18 mouse cellular contexts compared by ENCODE assay signal in the genomic region with DNA sequence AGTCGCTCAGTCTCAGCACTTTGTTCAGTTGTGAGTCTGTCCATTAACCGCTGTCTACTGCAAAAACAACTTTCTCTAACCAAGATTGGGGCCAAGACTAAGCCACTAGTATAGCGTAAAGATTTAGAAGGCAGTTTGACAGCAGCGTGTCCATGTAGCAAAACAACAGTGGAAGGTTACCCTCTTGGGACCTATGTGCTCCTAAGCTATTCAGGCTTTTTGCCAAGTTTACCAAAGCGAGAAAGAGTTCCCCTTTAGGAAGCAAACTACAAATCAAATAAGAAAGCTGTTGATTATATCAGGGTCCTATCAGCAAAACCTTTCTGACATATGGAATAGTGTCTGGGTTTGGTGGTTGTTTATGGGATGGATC. TPM values are rescaled to one million over a fixed set of nuclear protein-coding genes. Genes with fewer than 3 reads are reported as not detected.
DNase-seq lines count a peak whose midpoint lies in the region; ATAC-seq and TF ChIP-seq lines count a peak whose summit lies in the region.
"Had no signal": no experiment of that assay in that cellular context is flagged by ENCODE, and none has a peak within 500 bp of the region (broad histone marks: within the 10 kb centered on the region; RNA-seq: fewer than 3 reads in every experiment).

No protein-coding gene starts in this region.

- H3K9ac ChIP-seq in heart, postnatal 0 days (replicated peaks; ENCODE audit: low read depth, low read length), result no peak overlapping the region
- H3K9ac ChIP-seq in lung, embryonic 16.5 days (ENCODE audit: low read length), result no peak overlapping the region
- H3K9ac ChIP-seq in embryonic facial prominence, embryonic 15.5 days, result no peak overlapping the region
- no peak overlapping the region for H3K9ac ChIP-seq in stomach, embryonic 15.5 days
- H3K9ac ChIP-seq: embryonic facial prominence, embryonic 12.5 days; neural tube, embryonic 15.5 days had no signal

- no peak for ATAC-seq in heart, postnatal 0 days (ENCODE audit: insufficient read depth, low read depth)
- ATAC-seq in lung, embryonic 16.5 days (ENCODE audit: low read depth), result no peak; the same call in 1 of the 2 replicates
- ATAC-seq in embryonic facial prominence, embryonic 15.5 days (ENCODE audit: insufficient number of reproducible peaks, low FRiP score, low TSS enrichment, low read depth), result no peak; the same call in 1 of the 2 replicates
- ATAC-seq in stomach, embryonic 15.5 days (ENCODE audit: insufficient read depth, low FRiP score, low read depth), result no peak
- ATAC-seq: forebrain, embryonic 14.5 days had no signal

- intact Hi-C loops in heart, postnatal 36 days (cut with DNase I), result no loop called here

- H3K4me3 ChIP-seq in heart, postnatal 0 days (ENCODE audit: low read depth, low read length), result no peak overlapping the region
- no peak overlapping the region for H3K4me3 ChIP-seq in lung, embryonic 16.5 days (ENCODE audit: low read length)
- no peak overlapping the region for H3K4me3 ChIP-seq in embryonic facial prominence, embryonic 15.5 days (replicated peaks)
- no peak overlapping the region for H3K4me3 ChIP-seq in stomach, embryonic 15.5 days (replicated peaks)
- H3K4me3 ChIP-seq: embryonic facial prominence, embryonic 12.5 days; neural tube, embryonic 15.5 days had no signal

- peak overlapping the region; percentile 53 for H3K27ac ChIP-seq in heart, postnatal 0 days (ENCODE audit: low read depth)
- no peak overlapping the region for H3K27ac ChIP-seq in lung, embryonic 16.5 days (ENCODE audit: low read length)
- peak overlapping the region; percentile 19 for H3K27ac ChIP-seq in embryonic facial prominence, embryonic 15.5 days (replicated peaks)
- H3K27ac ChIP-seq in stomach, embryonic 15.5 days, result peak overlapping the region; percentile 51
- H3K27ac ChIP-seq: embryonic facial prominence, embryonic 12.5 days; neural tube, embryonic 15.5 days had no signal

- no peaks in the 10 kb centered on the region for H3K27me3 ChIP-seq in heart, postnatal 0 days (ENCODE audit: control insufficient read depth, insufficient read depth, low read length)
- no peaks in the 10 kb centered on the region for H3K27me3 ChIP-seq in lung, embryonic 16.5 days (ENCODE audit: control insufficient read depth, insufficient read depth, low read depth, low read length)
- no peaks in the 10 kb centered on the region for H3K27me3 ChIP-seq in embryonic facial prominence, embryonic 15.5 days
- no peaks in the 10 kb centered on the region for H3K27me3 ChIP-seq in stomach, embryonic 15.5 days (replicated peaks)
- H3K27me3 ChIP-seq: embryonic facial prominence, embryonic 12.5 days; neural tube, embryonic 15.5 days had no signal

- TF ChIP-seq EP300 in heart, postnatal 0 days (IDR thresholded peaks at IDR 0.05; ENCODE audit: low read depth), result no peak

- H3K36me3 ChIP-seq in heart, postnatal 0 days (replicated peaks; ENCODE audit: control insufficient read depth, insufficient read depth, low read length), result no peaks in the 10 kb centered on the region
- H3K36me3 ChIP-seq in lung, embryonic 16.5 days (ENCODE audit: control insufficient read depth, insufficient read depth, low read length), result no peaks in the 10 kb centered on the region
- H3K36me3 ChIP-seq in embryonic facial prominence, embryonic 15.5 days, result no peaks in the 10 kb centered on the region
- H3K36me3 ChIP-seq in stomach, embryonic 15.5 days, result no peaks in the 10 kb centered on the region
- H3K36me3 ChIP-seq: embryonic facial prominence, embryonic 12.5 days; neural tube, embryonic 15.5 days had no signal

- TF ChIP-seq CTCF in heart, postnatal 0 days (IDR thresholded peaks at IDR 0.05; ENCODE audit: low read depth), result no peak

- no peak for DNase-seq in heart, postnatal 0 days (ENCODE audit: low spot score)
- no peak for DNase-seq in heart, postnatal 36 days
- DNase-seq in lung, adult 18-20 months, result no peak
- no peak for DNase-seq in embryo, embryonic 10 days (ENCODE audit: low spot score)
- no peak for DNase-seq in right cerebral cortex, postnatal 14 days
- DNase-seq: cerebellum, adult 8-10 months; left cerebral cortex, postnatal 4 days; thymus, postnatal 14 days had no signal

- WGBS in heart, postnatal 0 days, result 61% methylated on average over 5 of the region's 5 CpGs
- WGBS in lung, embryonic 16.5 days, result 58% methylated on average over 5 of the region's 5 CpGs
- WGBS in embryonic facial prominence, embryonic 15.5 days, result 38% methylated on average over 5 of the region's 5 CpGs
- 68% methylated on average over 5 of the region's 5 CpGs for WGBS in stomach, embryonic 15.5 days

- no peaks in the 10 kb centered on the region for H3K4me1 ChIP-seq in heart, postnatal 0 days (ENCODE audit: control insufficient read depth, insufficient read depth)
- no peaks in the 10 kb centered on the region for H3K4me1 ChIP-seq in lung, embryonic 16.5 days (replicated peaks; ENCODE audit: control insufficient read depth, insufficient read depth, low read length)
- peaks cover 9% of the 10 kb centered on the region for H3K4me1 ChIP-seq in embryonic facial prominence, embryonic 15.5 days
- 0 out of 2 replicates have a peak, but pooled peaks cover 6% of the 10 kb centered on the region for H3K4me1 ChIP-seq in stomach, embryonic 15.5 days
- H3K4me1 ChIP-seq: embryonic facial prominence, embryonic 12.5 days; neural tube, embryonic 15.5 days had no signal

- H3K4me2 ChIP-seq in heart, postnatal 0 days (ENCODE audit: low read depth, low read length), result no peak overlapping the region; the same call in 1 of the 2 replicates
- H3K4me2 ChIP-seq in lung, embryonic 16.5 days (ENCODE audit: low read depth, low read length), result peak overlapping the region; percentile 5; the same call in 1 of the 2 replicates
- peak overlapping the region; percentile 29 for H3K4me2 ChIP-seq in embryonic facial prominence, embryonic 15.5 days (replicated peaks)
- peak overlapping the region; percentile 13 for H3K4me2 ChIP-seq in stomach, embryonic 15.5 days
- H3K4me2 ChIP-seq: embryonic facial prominence, embryonic 12.5 days; neural tube, embryonic 15.5 days had no signal

- no peaks in the 10 kb centered on the region for H3K9me3 ChIP-seq in heart, postnatal 0 days (replicated peaks; ENCODE audit: control insufficient read depth, low read length)
- H3K9me3 ChIP-seq in lung, embryonic 16.5 days (ENCODE audit: control insufficient read depth, low read length), result no peaks in the 10 kb centered on the region
- no peaks in the 10 kb centered on the region for H3K9me3 ChIP-seq in embryonic facial prominence, embryonic 15.5 days (replicated peaks)
- H3K9me3 ChIP-seq in stomach, embryonic 15.5 days, result no peaks in the 10 kb centered on the region
- H3K9me3 ChIP-seq: embryonic facial prominence, embryonic 12.5 days; neural tube, embryonic 15.5 days had no signal

RNA-seq across cellular contexts. Expression of a gene that starts 3.3 kb away (rescaled TPM):
- total RNA-seq in heart, postnatal 0 days (2014; rRNA removed; ENCODE audit: low replicate concordance), result not detected in 2 replicates
- polyA plus RNA-seq in heart, postnatal 0 days (2015; fragmentation: Nextera tagmentation; extraction: Ambion mirVana), result not detected in 2 replicates
- not detected for total RNA-seq in heart, postnatal 36 days (2021)
- not detected in 2 replicates for polyA plus RNA-seq in lung, embryonic 16.5 days (2015; fragmentation: Nextera tagmentation; extraction: Ambion mirVana)
- not detected in 2 replicates for polyA plus RNA-seq in embryonic facial prominence, embryonic 15.5 days (2015; fragmentation: Nextera tagmentation; extraction: Ambion mirVana)
- not detected in 2 replicates for polyA plus RNA-seq in stomach, embryonic 15.5 days (2015; fragmentation: Nextera tagmentation; extraction: Ambion mirVana)
- total RNA-seq: gastrocnemius, postnatal 4 days; heart, postnatal 4 days; left cerebral cortex, postnatal 4 days had no signal
- polyA plus RNA-seq: embryonic facial prominence, embryonic 12.5 days; forebrain, embryonic 14.5 days; lung, adult 2 months; neural tube, embryonic 15.5 days had no signal

RNA-seq across cellular contexts. Expression of a gene that starts 12.7 kb away (rescaled TPM):
- total RNA-seq in heart, postnatal 0 days (2014; rRNA removed; ENCODE audit: low replicate concordance), result not detected in 2 replicates
- not detected in 2 replicates for polyA plus RNA-seq in heart, postnatal 0 days (2015; fragmentation: Nextera tagmentation; extraction: Ambion mirVana)
- total RNA-seq in heart, postnatal 36 days (2021), result not detected
- not detected in 2 replicates for polyA plus RNA-seq in lung, embryonic 16.5 days (2015; fragmentation: Nextera tagmentation; extraction: Ambion mirVana)
- polyA plus RNA-seq in embryonic facial prominence, embryonic 15.5 days (2015; fragmentation: Nextera tagmentation; extraction: Ambion mirVana), result not detected in 2 replicates
- not detected in 2 replicates for polyA plus RNA-seq in stomach, embryonic 15.5 days (2015; fragmentation: Nextera tagmentation; extraction: Ambion mirVana)
- total RNA-seq: heart, postnatal 4 days; layer of hippocampus, postnatal 10 days; left cerebral cortex, postnatal 4 days had no signal
- polyA plus RNA-seq: embryonic facial prominence, embryonic 12.5 days; forebrain, embryonic 14.5 days; lung, adult 2 months; neural tube, embryonic 15.5 days had no signal

RNA-seq across cellular contexts. Expression of a gene that starts 23.9 kb away (rescaled TPM):
- not detected in 2 replicates for total RNA-seq in heart, postnatal 0 days (2014; rRNA removed; ENCODE audit: low replicate concordance)
- polyA plus RNA-seq in heart, postnatal 0 days (2015; fragmentation: Nextera tagmentation; extraction: Ambion mirVana), result not detected in 2 replicates
- not detected for total RNA-seq in heart, postnatal 36 days (2021)
- not detected in 2 replicates for polyA plus RNA-seq in lung, embryonic 16.5 days (2015; fragmentation: Nextera tagmentation; extraction: Ambion mirVana)
- not detected in 2 replicates for polyA plus RNA-seq in embryonic facial prominence, embryonic 15.5 days (2015; fragmentation: Nextera tagmentation; extraction: Ambion mirVana)
- not detected in 2 replicates for polyA plus RNA-seq in stomach, embryonic 15.5 days (2015; fragmentation: Nextera tagmentation; extraction: Ambion mirVana)
- total RNA-seq: gastrocnemius, postnatal 4 days; heart, postnatal 4 days; layer of hippocampus, postnatal 10 days; left cerebral cortex, postnatal 4 days had no signal
- polyA plus RNA-seq: embryonic facial prominence, embryonic 12.5 days; forebrain, embryonic 14.5 days; lung, adult 2 months; neural tube, embryonic 15.5 days had no signal

RNA-seq across cellular contexts. Expression of a gene that starts 30.6 kb away (rescaled TPM):
- total RNA-seq in heart, postnatal 0 days (2014; rRNA removed; ENCODE audit: low replicate concordance), result not detected in 2 replicates
- polyA plus RNA-seq in heart, postnatal 0 days (2015; fragmentation: Nextera tagmentation; extraction: Ambion mirVana), result not detected in 2 replicates
- total RNA-seq in heart, postnatal 36 days (2021), result not detected
- not detected in 2 replicates for polyA plus RNA-seq in lung, embryonic 16.5 days (2015; fragmentation: Nextera tagmentation; extraction: Ambion mirVana)
- polyA plus RNA-seq in embryonic facial prominence, embryonic 15.5 days (2015; fragmentation: Nextera tagmentation; extraction: Ambion mirVana), result not detected in 2 replicates
- polyA plus RNA-seq in stomach, embryonic 15.5 days (2015; fragmentation: Nextera tagmentation; extraction: Ambion mirVana), result not detected in 2 replicates
- total RNA-seq: gastrocnemius, postnatal 4 days; heart, postnatal 4 days; layer of hippocampus, postnatal 10 days; left cerebral cortex, postnatal 4 days had no signal
- polyA plus RNA-seq: embryonic facial prominence, embryonic 12.5 days; forebrain, embryonic 14.5 days; lung, adult 2 months; neural tube, embryonic 15.5 days had no signal

RNA-seq across cellular contexts. Expression of a gene that starts 43.6 kb away (rescaled TPM):
- total RNA-seq in heart, postnatal 0 days (2014; rRNA removed; ENCODE audit: low replicate concordance), result not detected in 2 replicates
- polyA plus RNA-seq in heart, postnatal 0 days (2015; fragmentation: Nextera tagmentation; extraction: Ambion mirVana), result not detected in 2 replicates
- not detected for total RNA-seq in heart, postnatal 36 days (2021)
- polyA plus RNA-seq in lung, embryonic 16.5 days (2015; fragmentation: Nextera tagmentation; extraction: Ambion mirVana), result not detected in 2 replicates
- polyA plus RNA-seq in embryonic facial prominence, embryonic 15.5 days (2015; fragmentation: Nextera tagmentation; extraction: Ambion mirVana), result not detected in 2 replicates
- polyA plus RNA-seq in stomach, embryonic 15.5 days (2015; fragmentation: Nextera tagmentation; extraction: Ambion mirVana), result not detected in 2 replicates
- total RNA-seq: gastrocnemius, postnatal 4 days; heart, postnatal 4 days; layer of hippocampus, postnatal 10 days; left cerebral cortex, postnatal 4 days had no signal
- polyA plus RNA-seq: embryonic facial prominence, embryonic 12.5 days; forebrain, embryonic 14.5 days; lung, adult 2 months; neural tube, embryonic 15.5 days had no signal
